Mouse (Mus musculus) ES-E14 (cell line): ENCODE measurements around the gene Ptx4.

Source experiments
- HCFC1 ChIP-seq: IDR thresholded peaks from 2 replicates; pipeline ENCODE4 v1.6.1; 2012; ENCODE audit warnings: low read length, inconsistent platforms, borderline replicate concordance; ENCODE audit not compliant: insufficient read depth
- ZC3H11A ChIP-seq: IDR thresholded peaks from 2 replicates; pipeline ENCODE4 v1.6.1; 2012; ENCODE audit warnings: low read depth, mild to moderate bottlenecking, inconsistent platforms, low read length, borderline replicate concordance

DNA sequence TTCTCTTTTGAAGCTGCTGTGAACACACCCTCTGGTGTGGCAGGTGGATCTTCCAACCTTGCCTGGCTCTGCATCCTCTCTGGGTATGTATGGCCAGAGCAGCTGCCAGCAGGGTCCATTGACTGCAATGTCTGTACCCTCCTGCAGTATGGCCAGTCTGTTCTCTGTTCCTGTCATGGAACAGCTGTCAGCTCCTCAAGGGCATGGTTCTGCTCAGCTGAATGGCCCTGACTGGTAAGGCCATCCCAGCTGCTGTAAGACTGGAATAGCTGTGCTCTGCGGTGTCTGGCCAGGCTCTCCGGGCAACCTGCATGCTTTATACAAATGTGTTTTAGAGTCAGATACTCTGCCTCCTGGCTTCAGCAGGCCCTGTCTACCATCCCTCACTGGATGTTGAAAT lies 49.1 kb downstream of the Ptx4 start:
- no peak for TF ChIP-seq ZC3H11A
- TF ChIP-seq HCFC1 = no peak
